Mouse (Mus musculus): ENCODE results near the gene Plxna4. TPM values are rescaled to one million over a fixed set of nuclear protein-coding genes. Genes with fewer than 3 reads are reported as not detected.
"Not testable (repeated sequence)": the region's sequence is repeated elsewhere in the genome, so short reads cannot be mapped to it uniquely, and the experiment has no call there.

Plxna4 gene
- polyA plus RNA-seq, 1 experiment, result not detected

GRCm38 (mm10) chr6:32526762-32527161, 61.2 kb downstream of the Plxna4 start:
- Histone ChIP-seq H3K27ac (ENCODE audit: insufficient read depth, low read depth, low read length) (no peak overlapping the region), H3K4me3 (ENCODE audit: insufficient read depth, low read depth, low read length) (no peak overlapping the region), H3K4me1 (ENCODE audit: control insufficient read depth, insufficient read depth, low read length) (peaks cover 3% of the 10 kb centered on the region; the same call in 1 of the 2 replicates)
- 82% methylated on average over 5 of the region's 5 CpGs for WGBS
- TF ChIP-seq CTCF (IDR thresholded peaks at IDR 0.05; ENCODE audit: insufficient read depth, low read depth, low read length) (no peak), POLR2A (IDR thresholded peaks at IDR 0.05; ENCODE audit: insufficient read depth, low read depth, low read length) (no peak)

GRCm38 (mm10) chr6:32520097-32520496, 67.9 kb downstream of the Plxna4 start:
- H3K4me3 ChIP-seq (ENCODE audit: insufficient read depth, low read depth, low read length), result no peak overlapping the region
- no peak for TF ChIP-seq CTCF (IDR thresholded peaks at IDR 0.05; ENCODE audit: insufficient read depth, low read depth, low read length)
- TF ChIP-seq POLR2A (IDR thresholded peaks at IDR 0.05; ENCODE audit: insufficient read depth, low read depth, low read length), result no peak
- WGBS, result 71% methylated on average over 4 of the region's 4 CpGs
- no peaks in the 10 kb centered on the region for H3K4me1 ChIP-seq (ENCODE audit: control insufficient read depth, insufficient read depth, low read length)
- H3K27ac ChIP-seq (ENCODE audit: insufficient read depth, low read depth, low read length), result no peak overlapping the region

- Histone ChIP-seq H3K4me1 (ENCODE audit: control insufficient read depth, insufficient read depth, low read length) (peaks cover 3% of the 10 kb centered on the region; the same call in 1 of the 2 replicates), H3K27ac (ENCODE audit: insufficient read depth, low read depth, low read length) (no peak overlapping the region), H3K4me3 (ENCODE audit: insufficient read depth, low read depth, low read length) (no peak overlapping the region)
- WGBS, result 94% methylated on average over 3 of the region's 3 CpGs
- no peak for TF ChIP-seq POLR2A (IDR thresholded peaks at IDR 0.05; ENCODE audit: insufficient read depth, low read depth, low read length)
Observed at GRCm38 (mm10) chr6:32518617-32519016, 69.4 kb downstream of the Plxna4 start.

GRCm38 (mm10) chr6:32514096-32514495, 73.9 kb downstream of the Plxna4 start:
- Histone ChIP-seq H3K4me3 (ENCODE audit: insufficient read depth, low read depth, low read length) (no peak overlapping the region), H3K27ac (ENCODE audit: insufficient read depth, low read depth, low read length) (no peak overlapping the region), H3K4me1 (ENCODE audit: control insufficient read depth, insufficient read depth, low read length) (peaks cover 5% of the 10 kb centered on the region; the same call in 1 of the 2 replicates)
- no peak for TF ChIP-seq CTCF (IDR thresholded peaks at IDR 0.05; ENCODE audit: insufficient read depth, low read depth, low read length)
- no peak for TF ChIP-seq POLR2A (IDR thresholded peaks at IDR 0.05; ENCODE audit: insufficient read depth, low read depth, low read length)
- 55% methylated on average over 6 of the region's 6 CpGs for WGBS

GRCm38 (mm10) chr6:32512010-32512409, 76.0 kb downstream of the Plxna4 start:
- Histone ChIP-seq H3K4me1 (ENCODE audit: control insufficient read depth, insufficient read depth, low read length) (peaks cover 5% of the 10 kb centered on the region; the same call in 1 of the 2 replicates), H3K4me3 (ENCODE audit: insufficient read depth, low read depth, low read length) (no peak overlapping the region), H3K27ac (ENCODE audit: insufficient read depth, low read depth, low read length) (no peak overlapping the region)
- 89% methylated on average over 1 of the region's 1 CpGs for WGBS
- no peak for TF ChIP-seq POLR2A (IDR thresholded peaks at IDR 0.05; ENCODE audit: insufficient read depth, low read depth, low read length)
- no peak for TF ChIP-seq CTCF (IDR thresholded peaks at IDR 0.05; ENCODE audit: insufficient read depth, low read depth, low read length)

GRCm38 (mm10) chr6:32510924-32511323, 77.1 kb downstream of the Plxna4 start:
- 79% methylated on average over 7 of the region's 7 CpGs for WGBS
- Histone ChIP-seq H3K4me1 (ENCODE audit: control insufficient read depth, insufficient read depth, low read length) (peaks cover 5% of the 10 kb centered on the region; the same call in 1 of the 2 replicates), H3K4me3 (ENCODE audit: insufficient read depth, low read depth, low read length) (no peak overlapping the region), H3K27ac (ENCODE audit: insufficient read depth, low read depth, low read length) (no peak overlapping the region)
- TF ChIP-seq CTCF (IDR thresholded peaks at IDR 0.05; ENCODE audit: insufficient read depth, low read depth, low read length) (no peak), POLR2A (IDR thresholded peaks at IDR 0.05; ENCODE audit: insufficient read depth, low read depth, low read length) (no peak)

- H3K27ac ChIP-seq (ENCODE audit: insufficient read depth, low read depth, low read length), result no peak overlapping the region
- no peak for TF ChIP-seq POLR2A (IDR thresholded peaks at IDR 0.05; ENCODE audit: insufficient read depth, low read depth, low read length)
- TF ChIP-seq CTCF (IDR thresholded peaks at IDR 0.05; ENCODE audit: insufficient read depth, low read depth, low read length), result no peak
- WGBS, result 100% methylated on average over 1 of the region's 1 CpGs
- H3K4me3 ChIP-seq (ENCODE audit: insufficient read depth, low read depth, low read length), result no peak overlapping the region
- peaks cover 5% of the 10 kb centered on the region for H3K4me1 ChIP-seq (ENCODE audit: control insufficient read depth, insufficient read depth, low read length)
Observed at GRCm38 (mm10) chr6:32510491-32510890, 77.5 kb downstream of the Plxna4 start.

GRCm38 (mm10) chr6:32509046-32509445, 78.9 kb downstream of the Plxna4 start:
- Histone ChIP-seq H3K4me3 (ENCODE audit: insufficient read depth, low read depth, low read length) (no peak overlapping the region), H3K4me1 (ENCODE audit: control insufficient read depth, insufficient read depth, low read length) (peaks cover 7% of the 10 kb centered on the region), H3K27ac (ENCODE audit: insufficient read depth, low read depth, low read length) (no peak overlapping the region)
- 76% methylated on average over 9 of the region's 9 CpGs for WGBS
- no peak for TF ChIP-seq POLR2A (IDR thresholded peaks at IDR 0.05; ENCODE audit: insufficient read depth, low read depth, low read length)

- 67% methylated on average over 5 of the region's 5 CpGs for WGBS
- no peak overlapping the region for H3K4me3 ChIP-seq (ENCODE audit: insufficient read depth, low read depth, low read length)
- H3K27ac ChIP-seq (ENCODE audit: insufficient read depth, low read depth, low read length), result no peak overlapping the region
- H3K4me1 ChIP-seq (ENCODE audit: control insufficient read depth, insufficient read depth, low read length), result peaks cover 2% of the 10 kb centered on the region; the same call in 1 of the 2 replicates
- no peak for TF ChIP-seq CTCF (IDR thresholded peaks at IDR 0.05; ENCODE audit: insufficient read depth, low read depth, low read length)
- TF ChIP-seq POLR2A (IDR thresholded peaks at IDR 0.05; ENCODE audit: insufficient read depth, low read depth, low read length), result no peak
Observed at GRCm38 (mm10) chr6:32504963-32505362, 83.0 kb downstream of the Plxna4 start.

GRCm38 (mm10) chr6:32501186-32501585, 86.8 kb downstream of the Plxna4 start:
- not testable (repeated sequence) for H3K27ac ChIP-seq (ENCODE audit: insufficient read depth, low read depth, low read length); H3K4me3 ChIP-seq (ENCODE audit: insufficient read depth, low read depth, low read length); H3K4me1 ChIP-seq (ENCODE audit: control insufficient read depth, insufficient read depth, low read length)
- WGBS, result 95% methylated on average over 1 of the region's 1 CpGs

All from olfactory bulb, adult 2 months (tissue).